Mouse (Mus musculus): ENCODE measurements around the gene Cbarp.

Cbarp gene
- long read RNA-seq, experiment 1, partial matches to known transcripts, result 0 of 6 reads
- long read RNA-seq, experiment 1, other reads (novel, unspliced or antisense), result 5 of 6 reads
- long read RNA-seq, experiment 2, partial matches to known transcripts, result 0 of 22 reads
- long read RNA-seq, experiment 2, other reads (novel, unspliced or antisense), result 22 of 22 reads

- intact Hi-C loops (cut with DNase I), result loop anchor here (5.0 kb wide), 1 partner anchor 153 kb away; the partner anchor contains the start of gene Cnn2
These were observed at the start of gene Cbarp for GRCm38 (mm10) chr10:80140666-80141035. TSS of gene Cbarp (minus strand) at chr10:80140835.

- intact Hi-C loops (cut with DNase I), result no loop called here
These were observed 49.4 kb upstream of the Cbarp start for GRCm38 (mm10) chr10:80189999-80190398.

GRCm38 (mm10) chr10:80188453-80189024 is 47.9 kb upstream of the Cbarp start:
- intact Hi-C loops (cut with DNase I), result no loop called here

GRCm38 (mm10) chr10:80187739-80188138 is 47.1 kb upstream of the Cbarp start:
- intact Hi-C loops (cut with DNase I), result no loop called here

GRCm38 (mm10) chr10:80186649-80187048 is 46.0 kb upstream of the Cbarp start:
- intact Hi-C loops (cut with DNase I), result no loop called here

GRCm38 (mm10) chr10:80182547-80182946 is 41.9 kb upstream of the Cbarp start:
- intact Hi-C loops (cut with DNase I), result no loop called here

GRCm38 (mm10) chr10:80180823-80181222 is 40.2 kb upstream of the Cbarp start:
- intact Hi-C loops (cut with DNase I), result no loop called here

- intact Hi-C loops (cut with DNase I), result no loop called here
These were observed 39.7 kb upstream of the Cbarp start for GRCm38 (mm10) chr10:80180288-80180687.

GRCm38 (mm10) chr10:80179068-80180051 is 38.7 kb upstream of the Cbarp start, which contains the start of gene Efna2:
TSS of gene Efna2 (plus strand) at chr10:80179482.
- intact Hi-C loops (cut with DNase I), result no loop called here

GRCm38 (mm10) chr10:80177441-80178279 is 37.0 kb upstream of the Cbarp start:
- intact Hi-C loops (cut with DNase I), result no loop called here

- intact Hi-C loops (cut with DNase I), result no loop called here
These were observed 35.7 kb upstream of the Cbarp start for GRCm38 (mm10) chr10:80176270-80176834.

- intact Hi-C loops (cut with DNase I), result loop anchor here (1.0 kb wide), 1 partner anchor 70 kb away; no protein-coding TSS in a partner anchor
These were observed 35.1 kb upstream of the Cbarp start for GRCm38 (mm10) chr10:80175536-80176269.

GRCm38 (mm10) chr10:80174705-80175104 is 34.1 kb upstream of the Cbarp start:
- intact Hi-C loops (cut with DNase I), result loop anchor here (1.0 kb wide), 1 partner anchor 71 kb away; no protein-coding TSS in a partner anchor

GRCm38 (mm10) chr10:80173955-80174640 is 33.5 kb upstream of the Cbarp start:
- intact Hi-C loops (cut with DNase I), result no loop called here

GRCm38 (mm10) chr10:80173358-80173757 is 32.7 kb upstream of the Cbarp start:
- intact Hi-C loops (cut with DNase I), result no loop called here

- intact Hi-C loops (cut with DNase I), result no loop called here
These were observed 32.1 kb upstream of the Cbarp start, which contains the start of gene 1600002K03Rik for GRCm38 (mm10) chr10:80172527-80173292. TSS of gene 1600002K03Rik (plus strand) at chr10:80172944.

- intact Hi-C loops (cut with DNase I), result no loop called here
These were observed 31.3 kb upstream of the Cbarp start for GRCm38 (mm10) chr10:80171760-80172526.

- intact Hi-C loops (cut with DNase I), result no loop called here
These were observed 30.6 kb upstream of the Cbarp start for GRCm38 (mm10) chr10:80171252-80171651.

Data from adrenal gland (tissue).